Comparison of ENCODE assay signal across 15 mouse cellular contexts in genomic region chr1:137477239-137477638, GRCm38 (mm10).
"Had no signal": no experiment of that assay in that cellular context is flagged by ENCODE, and none has a peak within 500 bp of the region (broad histone marks: within the 10 kb centered on the region; RNA-seq: fewer than 3 reads in every experiment).

No protein-coding gene starts in this region.

- H3K4me3 ChIP-seq: neural tube, embryonic 15.5 days; stomach, embryonic 15.5 days had no signal

- H3K4me1 ChIP-seq: neural tube, embryonic 15.5 days; stomach, embryonic 15.5 days had no signal

- H3K9me3 ChIP-seq: neural tube, embryonic 15.5 days; stomach, embryonic 15.5 days had no signal

- H3K36me3 ChIP-seq: neural tube, embryonic 15.5 days; stomach, embryonic 15.5 days had no signal

- H3K4me2 ChIP-seq: neural tube, embryonic 15.5 days; stomach, embryonic 15.5 days had no signal

- H3K27ac ChIP-seq: neural tube, embryonic 15.5 days; stomach, embryonic 15.5 days; stomach, postnatal 0 days had no signal

- DNase-seq: retina, postnatal 1 day; right cerebral cortex, adult 18-20 months; right cerebral cortex, postnatal 14 days; right cerebral cortex, postnatal 25 days; right cerebral cortex, postnatal 4 days; spleen, adult 18-20 months; thymus, adult 18-20 months; thymus, adult 2 months; thymus, postnatal 14 days; thymus, postnatal 25 days; thymus, postnatal 36 days; thymus, postnatal 4 days had no signal

- H3K9ac ChIP-seq: neural tube, embryonic 15.5 days; stomach, embryonic 15.5 days had no signal

- H3K27me3 ChIP-seq: neural tube, embryonic 15.5 days; stomach, embryonic 15.5 days had no signal
